Mouse (Mus musculus): ENCODE data around the gene Gstm4. TPM values are rescaled to one million over a fixed set of nuclear protein-coding genes. Genes with fewer than 3 reads are reported as not detected.
"Not testable (repeated sequence)": the region's sequence is repeated elsewhere in the genome, so short reads cannot be mapped to it uniquely, and the experiment has no call there.

Gene Gstm4
- polyA plus RNA-seq, 1 experiment from 2014 or later = 18.6 TPM

- Histone ChIP-seq H3K9me3 (no peaks in the 10 kb centered on the region), H3K4me3 (no peak overlapping the region), H3K27ac (replicated peaks) (no peak overlapping the region), H3K4me1 (replicated peaks) (no peaks in the 10 kb centered on the region), H3K36me3 (no peaks in the 10 kb centered on the region), H3K27me3 (no peaks in the 10 kb centered on the region), H3K4me2 (no peak overlapping the region), H3K9ac (no peak overlapping the region)
- ATAC-seq (ENCODE audit: low FRiP score, low read depth) = no peak
- 87% methylated on average over 5 of the region's 5 CpGs for WGBS
Measured at GRCm38 (mm10) chr3:108026049-108026448, 18.6 kb downstream of the Gstm4 start.

- H3K4me3 ChIP-seq = no peak overlapping the region
- no peak for ATAC-seq (ENCODE audit: low FRiP score, low read depth)
- no peaks in the 10 kb centered on the region for H3K36me3 ChIP-seq
- H3K27ac ChIP-seq (replicated peaks) = no peak overlapping the region
- H3K27me3 ChIP-seq = no peaks in the 10 kb centered on the region
- no peaks in the 10 kb centered on the region for H3K4me1 ChIP-seq (replicated peaks)
- H3K9me3 ChIP-seq = no peaks in the 10 kb centered on the region
- H3K4me2 ChIP-seq = no peak overlapping the region
- no peak overlapping the region for H3K9ac ChIP-seq
- WGBS = 80% methylated on average over 4 of the region's 4 CpGs
Measured at GRCm38 (mm10) chr3:108025318-108025717, 19.4 kb downstream of the Gstm4 start.

GRCm38 (mm10) chr3:108022650-108023049 is 22.0 kb downstream of the Gstm4 start:
- Histone ChIP-seq H3K27ac (replicated peaks) (no peak overlapping the region), H3K27me3 (no peaks in the 10 kb centered on the region), H3K9ac (no peak overlapping the region), H3K4me3 (no peak overlapping the region), H3K9me3 (no peaks in the 10 kb centered on the region), H3K36me3 (no peaks in the 10 kb centered on the region), H3K4me2 (no peak overlapping the region), H3K4me1 (replicated peaks) (peaks cover 9% of the 10 kb centered on the region)
- WGBS = 77% methylated on average over 6 of the region's 6 CpGs
- ATAC-seq (ENCODE audit: low FRiP score, low read depth) = no peak

GRCm38 (mm10) chr3:108020351-108021022 is 24.2 kb downstream of the Gstm4 start:
- H3K36me3 ChIP-seq; H3K9ac ChIP-seq; H3K4me2 ChIP-seq; H3K4me3 ChIP-seq; H3K27ac ChIP-seq (replicated peaks); ATAC-seq (ENCODE audit: low FRiP score, low read depth); H3K9me3 ChIP-seq; H3K27me3 ChIP-seq: not testable (repeated sequence)
- WGBS = 87% methylated on average over 11 of the region's 11 CpGs
- peaks cover 22% of the 10 kb centered on the region for H3K4me1 ChIP-seq (replicated peaks)

DNA sequence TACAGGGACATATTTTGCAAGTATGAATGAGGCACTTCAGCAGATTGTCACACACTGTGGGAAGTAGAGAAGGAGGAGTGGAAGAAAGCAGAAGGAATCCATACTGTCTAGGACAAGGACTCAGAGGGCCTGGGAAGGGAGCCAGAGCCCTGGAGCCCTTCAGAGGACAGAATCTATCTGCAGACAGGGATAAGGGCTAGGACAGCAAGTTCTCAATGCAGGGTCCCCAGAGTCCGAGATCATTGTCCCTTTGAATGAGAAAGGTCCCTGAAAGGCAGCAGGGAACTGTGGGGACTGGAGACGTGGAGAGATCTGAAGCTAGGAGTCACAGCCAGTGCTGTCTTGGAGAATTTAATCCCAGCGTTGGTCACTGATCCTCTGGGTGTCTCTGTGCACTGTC is 25.5 kb downstream of the Gstm4 start:
- not testable (repeated sequence) for ATAC-seq (ENCODE audit: low FRiP score, low read depth); H3K27me3 ChIP-seq; H3K27ac ChIP-seq (replicated peaks); H3K4me2 ChIP-seq; H3K9me3 ChIP-seq; H3K4me3 ChIP-seq; H3K9ac ChIP-seq; H3K36me3 ChIP-seq
- WGBS = 56% methylated on average over 3 of the region's 3 CpGs
- peaks cover 22% of the 10 kb centered on the region for H3K4me1 ChIP-seq (replicated peaks)

DNA sequence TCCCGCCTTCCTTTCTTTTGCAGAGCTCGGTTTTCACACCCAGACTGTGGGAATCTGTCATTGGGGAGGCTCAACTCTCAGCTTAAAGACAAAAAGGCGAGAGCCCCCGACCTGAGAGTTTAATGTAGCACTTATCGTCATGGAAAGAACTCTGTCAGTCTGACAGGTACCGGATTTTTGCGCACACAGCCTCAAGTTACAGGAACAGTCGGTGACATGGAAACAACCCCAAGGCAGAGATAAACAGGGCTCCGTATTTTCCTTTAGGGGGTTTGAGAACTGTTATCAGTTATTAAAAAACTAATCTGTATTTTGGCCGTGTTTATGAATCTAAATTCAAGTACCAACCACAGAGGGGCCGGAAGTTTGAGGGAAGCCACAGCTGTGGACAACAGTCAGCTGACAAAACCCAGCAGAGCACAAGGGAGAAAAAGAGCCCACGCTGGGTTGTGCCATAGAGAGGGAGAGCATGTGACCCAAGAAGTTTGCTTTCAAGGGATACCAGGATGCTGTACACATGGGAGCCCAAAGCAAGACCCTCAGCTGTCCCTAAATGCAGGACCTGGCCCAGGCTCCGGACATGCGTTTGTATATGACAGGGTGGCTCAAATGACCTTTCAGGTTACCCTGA is 26.4 kb downstream of the Gstm4 start:
- WGBS = 30% methylated on average over 14 of the region's 14 CpGs
- H3K27ac ChIP-seq (replicated peaks) = peak overlapping the region; percentile 85
- no peaks in the 10 kb centered on the region for H3K36me3 ChIP-seq
- no peaks in the 10 kb centered on the region for H3K9me3 ChIP-seq
- no peak for ATAC-seq (ENCODE audit: low FRiP score, low read depth)
- H3K27me3 ChIP-seq = no peaks in the 10 kb centered on the region
- H3K9ac ChIP-seq = peak overlapping the region; percentile 5; the same call in 1 of the 2 replicates
- peaks cover 22% of the 10 kb centered on the region for H3K4me1 ChIP-seq (replicated peaks)
- peak overlapping the region; percentile 46 for H3K4me3 ChIP-seq
- peak overlapping the region; percentile 85 for H3K4me2 ChIP-seq

- Histone ChIP-seq H3K36me3 (no peaks in the 10 kb centered on the region), H3K27ac (replicated peaks) (peak within 1 kb of the TSS; percentile 85), H3K4me2 (peak within 1 kb of the TSS; percentile 85), H3K4me1 (replicated peaks) (peaks cover 22% of the 10 kb centered on the region), H3K9ac (peak within 1 kb of the TSS; percentile 45), H3K4me3 (peak within 1 kb of the TSS; percentile 46), H3K9me3 (no peaks in the 10 kb centered on the region), H3K27me3 (no peaks in the 10 kb centered on the region)
- peak; percentile 94 for ATAC-seq (ENCODE audit: low FRiP score, low read depth)
- WGBS = under 1% methylated on average over 31 of the region's 31 CpGs
Measured at GRCm38 (mm10) chr3:108017473-108018189, 27.1 kb downstream of the Gstm4 start, which contains the start of gene Gstm1. Gene Gstm1, minus strand, starts transcription at chr3:108017973.

DNA sequence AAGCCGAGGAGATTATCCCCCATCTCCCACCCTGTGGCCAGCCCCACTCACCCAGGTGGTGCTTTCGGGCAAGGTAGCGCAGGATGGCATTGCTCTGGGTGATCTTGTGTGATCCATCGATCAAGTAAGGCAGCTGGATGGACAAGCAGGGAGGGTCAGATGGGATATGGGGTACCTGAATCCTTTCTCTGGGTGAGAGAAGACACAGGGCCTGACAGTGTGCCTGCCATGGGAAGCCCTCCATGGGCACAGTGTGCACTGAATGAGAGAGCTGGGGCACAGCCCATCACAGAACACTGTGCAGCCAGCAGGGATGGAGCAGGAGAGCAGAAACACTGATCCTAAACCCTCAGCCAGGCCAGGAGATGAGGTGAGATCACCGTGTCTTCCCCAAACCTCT is 28.2 kb downstream of the Gstm4 start:
- H3K27ac ChIP-seq (replicated peaks); ATAC-seq (ENCODE audit: low FRiP score, low read depth); H3K36me3 ChIP-seq; H3K27me3 ChIP-seq; H3K9me3 ChIP-seq: not testable (repeated sequence)
- Histone ChIP-seq H3K4me1 (replicated peaks) (peaks cover 24% of the 10 kb centered on the region), H3K9ac (peak overlapping the region; percentile 45; the same call in 1 of the 2 replicates), H3K4me3 (peak overlapping the region; percentile 46), H3K4me2 (peak overlapping the region; percentile 85)
- WGBS = 94% methylated on average over 5 of the region's 5 CpGs

DNA sequence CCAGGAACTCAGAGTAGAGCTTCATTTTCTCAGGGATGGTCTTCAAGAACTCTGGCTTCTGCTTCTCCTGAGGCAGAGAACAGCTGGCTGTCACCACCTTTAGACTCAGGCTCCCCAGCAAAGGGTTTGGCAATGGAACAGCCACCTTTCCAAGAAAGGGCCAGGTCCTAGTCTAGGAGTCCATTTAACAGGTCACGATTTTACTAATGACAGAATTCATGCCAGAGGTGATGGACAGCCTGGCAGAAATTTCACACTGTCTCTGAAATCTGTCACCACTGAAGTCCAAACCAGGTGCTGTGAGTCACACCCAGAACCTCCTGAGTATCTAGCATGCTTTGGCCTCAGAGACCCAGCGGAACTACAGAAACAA is 29.7 kb downstream of the Gstm4 start:
- H3K4me1 ChIP-seq (replicated peaks) = peaks cover 35% of the 10 kb centered on the region
- no peaks in the 10 kb centered on the region for H3K36me3 ChIP-seq
- H3K4me2 ChIP-seq = no peak overlapping the region
- no peaks in the 10 kb centered on the region for H3K27me3 ChIP-seq
- no peak overlapping the region for H3K9ac ChIP-seq
- no peak overlapping the region for H3K27ac ChIP-seq (replicated peaks)
- H3K4me3 ChIP-seq = no peak overlapping the region
- no peaks in the 10 kb centered on the region for H3K9me3 ChIP-seq
- 94% methylated on average over 2 of the region's 2 CpGs for WGBS
- ATAC-seq (ENCODE audit: low FRiP score, low read depth) = no peak

- Histone ChIP-seq H3K4me1 (replicated peaks) (peaks cover 35% of the 10 kb centered on the region), H3K9ac (no peak overlapping the region), H3K4me3 (no peak overlapping the region), H3K27ac (replicated peaks) (no peak overlapping the region), H3K36me3 (no peaks in the 10 kb centered on the region), H3K4me2 (no peak overlapping the region; the same call in 1 of the 2 replicates), H3K27me3 (no peaks in the 10 kb centered on the region), H3K9me3 (no peaks in the 10 kb centered on the region)
- no peak for ATAC-seq (ENCODE audit: low FRiP score, low read depth)
- 93% methylated on average over 8 of the region's 8 CpGs for WGBS
Measured at GRCm38 (mm10) chr3:108014098-108014973, 30.4 kb downstream of the Gstm4 start.

DNA sequence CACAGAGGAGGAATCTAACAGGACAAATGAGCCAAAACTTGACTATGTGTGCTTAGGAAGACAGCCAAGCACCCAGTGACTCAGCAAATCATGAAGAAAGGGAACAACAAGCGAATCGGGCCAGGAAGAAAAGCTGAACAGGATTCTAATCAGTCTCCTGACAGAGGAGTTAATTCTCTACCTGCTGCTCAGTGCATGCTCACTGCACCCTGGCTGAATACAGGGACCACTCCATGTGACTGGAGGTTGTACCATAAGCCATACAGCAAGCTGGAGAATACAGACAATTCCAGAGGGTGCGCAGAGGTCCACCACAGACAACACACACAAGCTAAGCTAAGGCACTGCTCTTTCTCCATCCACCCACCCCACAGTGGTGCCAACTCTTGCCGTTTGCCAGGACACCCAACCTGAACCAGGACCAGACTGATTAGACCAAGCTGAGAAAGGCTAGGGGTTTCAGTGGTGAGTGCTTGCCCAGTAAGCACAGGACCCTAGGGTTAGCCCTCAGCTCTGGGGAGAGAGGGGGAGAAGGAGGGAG is 31.3 kb downstream of the Gstm4 start:
- Histone ChIP-seq H3K27ac (replicated peaks) (no peak overlapping the region), H3K9me3 (no peaks in the 10 kb centered on the region), H3K4me2 (0 out of 2 replicates have a peak overlapping the region, but pooled peaks have one; percentile 4), H3K27me3 (no peaks in the 10 kb centered on the region), H3K4me3 (no peak overlapping the region), H3K36me3 (no peaks in the 10 kb centered on the region), H3K9ac (no peak overlapping the region), H3K4me1 (replicated peaks) (peaks cover 32% of the 10 kb centered on the region)
- ATAC-seq (ENCODE audit: low FRiP score, low read depth) = no peak
- WGBS = 72% methylated on average over 4 of the region's 4 CpGs

Data from hindbrain, embryonic 15.5 days (tissue).